Mouse (Mus musculus): Measurements from ENCODE around the gene Sh2d4b. TPM values are rescaled to one million over a fixed set of nuclear protein-coding genes. Genes with fewer than 3 reads are reported as not detected.

Gene Sh2d4b
- total RNA-seq, 2 experiments from 2014 or later, result 0.31 to 0.41 TPM

DNA sequence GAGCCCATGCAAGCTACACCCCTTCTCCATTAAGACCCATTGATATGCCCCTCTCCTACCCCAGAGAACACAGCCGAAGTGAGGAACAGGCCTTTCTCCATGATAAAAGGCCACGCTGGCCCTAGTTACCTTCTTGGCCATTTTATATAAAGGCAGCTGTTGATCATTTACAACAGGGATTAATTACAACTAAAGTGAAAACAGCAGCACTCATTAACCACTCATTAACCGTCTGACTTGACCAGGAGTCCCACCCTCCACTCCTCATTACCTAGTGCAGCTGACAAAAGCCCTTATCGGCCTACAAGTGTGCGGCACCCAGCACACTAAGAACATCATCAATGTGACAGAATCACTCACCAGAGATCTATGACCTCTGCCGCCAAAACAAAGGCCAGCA is 20.6 kb upstream of the Sh2d4b start:
- intact Hi-C loops (cut with DNase I; ENCODE audit: low total_unique reads), result no loop called here
- DNase-seq, result no peak

DNA sequence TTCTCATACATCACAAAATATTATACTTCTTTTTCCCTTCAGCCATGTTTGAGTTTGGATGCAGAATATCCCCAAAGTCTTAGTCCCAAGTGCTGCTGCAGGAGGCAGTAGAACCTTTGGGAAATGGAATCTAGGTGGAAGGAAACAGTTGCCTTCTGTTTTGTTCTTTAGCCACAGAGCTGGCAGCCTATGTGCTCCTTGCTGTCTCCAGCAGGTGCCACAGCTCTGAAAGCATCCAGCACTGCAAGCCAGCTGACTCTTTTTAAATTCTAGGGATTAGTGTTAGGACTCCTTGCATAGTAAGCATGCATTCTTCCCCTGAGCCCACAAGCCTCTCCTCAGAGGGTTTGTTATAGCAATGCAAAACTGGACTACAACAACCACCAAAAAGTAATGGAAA is 18.5 kb upstream of the Sh2d4b start:
- intact Hi-C loops (cut with DNase I; ENCODE audit: low total_unique reads), result no loop called here
- DNase-seq, result no peak

DNA sequence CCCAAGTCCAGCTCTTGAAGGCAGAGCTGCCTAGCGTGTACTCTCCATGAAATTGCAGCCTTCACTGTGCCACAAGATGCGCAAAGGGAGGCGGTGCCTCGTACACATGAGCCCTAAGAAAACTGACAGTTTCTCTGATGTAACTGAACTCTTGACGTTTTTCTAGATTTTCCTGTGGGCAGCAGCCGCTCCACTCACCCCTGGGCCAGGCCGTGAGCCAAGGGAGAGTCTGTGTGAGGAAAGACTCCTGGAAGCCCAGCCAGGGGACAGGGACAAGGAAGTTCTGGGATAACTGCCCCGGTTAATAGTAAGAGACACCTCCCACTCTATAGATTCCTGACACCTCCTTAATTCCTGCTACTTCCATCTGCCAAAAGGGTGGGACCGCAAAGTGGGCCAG is 15.7 kb upstream of the Sh2d4b start:
- no peak for DNase-seq
- intact Hi-C loops (cut with DNase I; ENCODE audit: low total_unique reads), result no loop called here

DNA sequence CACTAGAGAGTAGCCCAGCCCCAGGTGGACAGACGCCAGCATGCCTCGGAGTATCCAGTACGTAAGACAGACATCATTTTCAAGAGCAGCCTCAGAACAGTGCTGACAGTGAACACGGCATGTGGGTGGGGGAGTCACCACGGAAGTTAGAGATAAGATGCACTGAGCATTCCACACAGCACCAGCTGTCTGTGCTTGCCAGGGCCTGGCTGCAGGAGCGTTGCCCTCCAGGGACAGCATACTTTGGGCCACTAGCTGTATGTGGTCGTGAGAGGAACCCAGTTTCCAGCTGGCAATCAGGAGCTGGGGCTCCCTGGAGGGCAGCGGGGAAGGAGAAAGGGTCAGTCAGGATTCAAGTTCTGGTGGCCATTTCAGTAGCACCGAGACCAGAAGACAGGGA is 13.7 kb upstream of the Sh2d4b start:
- DNase-seq, result no peak
- intact Hi-C loops (cut with DNase I; ENCODE audit: low total_unique reads), result no loop called here

DNA sequence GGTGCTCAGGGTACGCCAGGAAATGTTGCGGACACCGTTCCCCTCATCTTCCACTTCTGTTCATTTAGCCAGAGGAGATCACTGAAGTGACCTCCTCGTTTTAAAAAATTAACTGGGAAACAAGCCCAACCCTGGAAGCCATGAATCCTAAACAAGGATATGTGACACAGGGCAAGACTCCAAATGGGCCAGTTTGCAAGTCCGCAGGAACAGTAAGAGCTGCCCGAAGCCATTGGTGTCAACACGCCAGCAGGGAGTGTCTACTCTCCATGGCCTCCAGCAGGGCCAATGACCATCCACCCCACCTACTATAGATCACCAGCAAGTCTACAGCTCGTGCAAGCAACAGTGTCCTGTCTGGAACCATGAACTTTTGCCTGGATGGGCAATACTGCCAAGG is 12.7 kb upstream of the Sh2d4b start:
- no peak for DNase-seq
- intact Hi-C loops (cut with DNase I; ENCODE audit: low total_unique reads), result no loop called here

DNA sequence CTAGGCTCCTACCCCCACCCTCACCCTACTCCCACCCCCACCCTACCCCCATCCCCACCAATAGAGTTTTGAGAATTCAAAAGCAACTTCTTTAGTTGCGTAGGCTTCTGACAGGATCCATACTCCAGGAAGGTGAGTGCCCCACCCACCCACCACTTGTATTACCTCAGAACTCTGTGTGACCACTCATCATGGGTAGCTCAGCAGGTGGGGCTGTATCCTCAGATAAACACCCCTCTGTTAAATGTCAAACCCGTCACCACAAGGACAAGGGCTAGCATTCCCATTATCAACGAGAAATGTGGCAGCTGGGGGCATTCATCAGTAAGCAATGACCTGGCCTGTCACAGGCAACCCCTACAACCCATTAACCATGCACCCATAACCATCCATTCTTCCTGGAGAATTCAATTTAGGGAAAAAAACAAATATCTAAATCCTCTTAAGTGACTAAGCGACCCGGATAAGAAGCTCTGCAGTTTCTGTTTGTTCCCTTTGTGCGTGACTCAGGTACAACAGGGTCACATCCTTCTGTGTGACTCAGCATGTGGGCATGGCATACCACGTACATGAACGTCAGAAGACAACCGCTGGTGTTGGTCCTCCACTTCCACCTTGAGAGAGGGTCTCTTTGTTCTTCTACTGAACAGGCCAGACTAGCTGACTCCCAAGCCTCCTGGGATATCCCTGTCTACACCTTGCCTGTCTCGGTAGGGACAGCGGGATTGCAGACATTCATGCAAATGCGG is 9.4 kb upstream of the Sh2d4b start:
- intact Hi-C loops (cut with DNase I; ENCODE audit: low total_unique reads), result no loop called here
- DNase-seq, result no peak

DNA sequence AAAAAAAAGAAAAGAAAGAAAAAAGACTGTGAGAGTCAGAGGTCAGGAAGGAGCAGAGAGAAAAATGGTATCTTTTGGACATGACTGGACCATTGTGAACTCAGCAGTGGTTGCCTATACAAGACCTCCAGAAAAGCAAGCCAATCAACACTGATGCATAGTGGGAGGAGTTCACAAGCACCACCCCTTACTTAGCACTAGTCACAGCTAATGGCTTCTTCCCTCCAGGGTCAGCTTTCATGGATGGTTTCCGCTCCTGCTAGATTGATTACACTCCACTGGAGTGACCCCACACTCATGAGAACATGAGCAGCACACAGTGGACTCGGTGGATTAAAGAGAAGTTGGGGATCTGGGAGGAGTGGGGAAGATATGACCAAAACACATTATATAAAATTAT is 7.2 kb upstream of the Sh2d4b start:
- DNase-seq, result no peak

DNA sequence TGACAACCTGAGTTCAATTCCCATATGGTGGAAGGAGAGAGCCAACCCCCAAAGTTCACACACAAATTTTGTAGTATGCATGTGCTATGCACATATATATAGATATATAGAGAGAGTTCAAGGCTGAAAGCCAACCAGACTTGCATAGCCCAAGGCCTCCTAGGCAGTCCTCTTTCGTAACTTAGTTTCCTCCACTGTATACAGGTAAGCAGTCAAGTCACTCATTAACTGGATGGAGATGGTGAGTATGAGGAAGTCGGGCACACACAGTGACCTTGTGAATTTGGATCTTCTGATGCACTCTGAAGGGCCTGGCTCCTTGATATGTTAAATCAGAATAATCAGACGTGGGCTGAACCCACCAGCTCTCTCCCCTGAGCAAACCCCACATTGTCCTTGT is 4.8 kb upstream of the Sh2d4b start:
- DNase-seq, result no peak
- intact Hi-C loops (cut with DNase I; ENCODE audit: low total_unique reads), result no loop called here

More for the DNA sequence above, 7.2 kb upstream of the Sh2d4b start:
- intact Hi-C loops (cut with DNase I; ENCODE audit: low total_unique reads), result no loop called here

DNA sequence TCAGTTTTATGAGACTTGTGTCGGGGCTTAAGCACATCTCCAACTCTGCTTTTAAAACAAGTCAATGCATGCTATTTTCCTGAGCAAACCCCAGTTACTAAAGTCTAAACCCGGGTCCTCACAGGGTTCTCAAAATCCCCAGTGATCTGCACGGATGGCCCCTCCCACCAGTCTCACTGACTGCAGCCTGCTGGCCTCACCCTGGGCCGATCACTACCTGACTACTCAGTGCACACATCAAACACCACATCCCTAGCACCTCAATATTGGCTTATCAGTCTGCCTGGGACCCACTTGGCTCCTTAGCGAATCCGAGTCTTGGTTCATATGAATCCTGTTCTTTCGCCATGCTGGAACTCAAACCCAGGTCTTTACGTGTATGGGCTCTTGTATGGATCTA is 2.6 kb upstream of the Sh2d4b start:
- intact Hi-C loops (cut with DNase I; ENCODE audit: low total_unique reads), result no loop called here
- no peak for DNase-seq

DNA sequence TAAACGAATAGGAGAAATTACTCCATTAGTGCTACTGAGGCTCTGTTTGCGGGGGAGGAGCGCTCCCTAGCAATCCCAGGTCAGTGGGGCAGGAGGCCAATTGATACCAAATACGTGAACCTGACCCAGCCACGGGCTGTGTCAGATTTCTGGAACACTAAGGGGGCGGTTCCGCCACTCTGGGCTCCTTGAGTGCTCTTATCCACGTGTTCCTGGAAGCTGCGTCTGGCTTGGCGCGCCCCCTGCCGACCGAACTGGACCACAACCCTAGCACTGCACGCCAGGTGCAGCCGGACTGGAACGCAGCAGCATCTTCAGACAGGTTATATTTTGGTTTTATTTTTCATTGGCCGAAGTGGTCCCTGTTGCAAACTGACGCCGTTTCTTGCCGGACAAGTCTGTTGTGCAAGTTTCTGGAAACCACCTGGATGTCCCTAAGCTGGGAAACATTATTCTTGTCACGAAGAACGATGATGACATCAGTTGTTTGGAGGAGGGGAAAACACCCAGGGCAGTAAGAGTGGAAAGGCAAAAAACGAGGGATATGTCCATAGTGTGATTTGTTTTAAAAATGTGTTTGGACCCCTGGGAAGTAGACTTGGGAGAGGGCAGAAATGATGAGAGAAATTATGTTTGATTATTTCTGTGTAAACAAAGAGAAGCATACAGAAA is 1.6 kb upstream of the Sh2d4b start:
- peak; percentile 81 for DNase-seq
- intact Hi-C loops (cut with DNase I; ENCODE audit: low total_unique reads), result no loop called here

DNA sequence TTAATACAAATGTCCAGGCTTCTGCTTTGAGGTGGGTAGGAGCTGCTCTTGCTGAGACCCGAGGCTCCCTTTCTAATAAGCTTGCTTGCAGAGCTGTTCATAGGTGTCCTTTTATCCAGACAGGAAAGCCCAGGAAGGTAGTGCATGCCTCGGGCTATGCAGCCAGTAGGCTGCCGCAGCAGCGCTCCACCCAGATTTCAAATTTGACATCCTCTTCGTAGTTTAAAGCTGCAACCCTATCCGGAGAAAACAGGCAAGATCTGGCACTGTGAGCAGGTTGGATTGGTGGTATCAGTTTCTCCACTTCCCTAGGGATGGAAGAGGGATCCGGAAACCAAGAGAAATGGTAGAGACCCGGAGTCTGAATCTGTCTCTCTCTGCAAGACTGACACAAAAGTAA is 818 bp upstream of the Sh2d4b start:
- no peak for DNase-seq
- intact Hi-C loops (cut with DNase I; ENCODE audit: low total_unique reads), result no loop called here

DNA sequence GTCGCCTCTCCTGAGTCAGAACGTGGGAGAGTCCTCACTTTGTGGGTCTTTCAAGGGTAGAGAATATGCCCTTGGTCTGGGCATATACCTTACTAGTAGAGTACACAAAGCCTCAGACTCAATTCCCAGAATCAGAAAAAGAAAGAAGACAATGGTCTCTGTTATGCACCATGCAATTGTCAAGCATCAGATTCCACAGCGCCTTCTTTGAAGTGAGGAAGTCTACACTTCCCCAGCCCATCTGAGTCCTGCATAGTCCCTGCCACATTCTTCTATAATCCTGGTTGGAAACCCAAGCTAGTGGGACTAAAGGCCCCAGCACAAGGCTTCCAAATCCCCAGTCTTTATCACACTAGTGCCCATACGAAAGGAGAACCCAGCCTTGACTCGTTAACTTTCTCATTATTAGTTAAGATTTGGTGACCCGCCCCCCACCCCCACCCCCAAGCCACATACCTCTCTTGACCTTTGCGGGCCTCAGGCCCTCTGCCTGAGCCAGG is 690 bp downstream of the Sh2d4b start:
- no peak for DNase-seq
- intact Hi-C loops (cut with DNase I; ENCODE audit: low total_unique reads), result no loop called here

DNA sequence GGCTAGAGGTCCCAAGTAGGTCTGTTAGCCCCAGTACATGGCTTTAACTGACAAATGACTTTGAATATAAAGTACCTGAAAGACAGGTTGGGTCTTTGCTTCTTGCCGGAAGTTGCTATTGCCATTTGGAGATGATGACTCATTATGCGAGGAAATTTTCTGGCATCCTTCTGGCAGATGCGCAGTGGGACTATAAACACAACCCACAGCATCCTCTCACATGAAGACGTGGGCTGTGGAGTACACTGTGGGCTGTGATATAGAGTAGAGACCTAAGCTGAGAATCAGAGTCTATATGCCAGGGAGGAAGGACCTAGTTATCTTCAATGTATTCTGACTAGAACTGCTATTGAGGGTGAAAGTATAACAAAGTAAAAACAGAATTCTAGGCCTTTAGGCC is 1.6 kb downstream of the Sh2d4b start:
- intact Hi-C loops (cut with DNase I; ENCODE audit: low total_unique reads), result no loop called here
- no peak for DNase-seq

DNA sequence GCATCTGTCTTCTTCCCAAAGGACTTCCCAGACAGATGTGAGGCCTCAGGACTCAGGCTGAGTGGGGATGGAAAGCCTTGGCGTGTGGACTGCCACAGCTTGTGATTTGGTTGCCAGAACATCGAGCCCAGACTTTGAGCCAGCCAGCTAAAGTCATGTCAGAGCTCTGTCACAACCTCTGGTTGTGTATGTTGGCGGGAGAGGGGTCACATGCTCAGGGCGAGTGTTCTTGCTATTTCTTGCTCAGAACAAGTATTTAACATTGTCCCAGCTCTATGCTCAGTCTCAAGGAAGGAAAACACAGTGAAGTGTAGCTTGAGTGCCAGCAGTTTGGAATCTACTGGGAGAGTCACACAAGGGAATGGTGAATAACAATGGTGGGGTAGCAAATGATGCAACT is 3.4 kb downstream of the Sh2d4b start:
- peak; percentile 52 for DNase-seq
- intact Hi-C loops (cut with DNase I; ENCODE audit: low total_unique reads), result no loop called here

DNA sequence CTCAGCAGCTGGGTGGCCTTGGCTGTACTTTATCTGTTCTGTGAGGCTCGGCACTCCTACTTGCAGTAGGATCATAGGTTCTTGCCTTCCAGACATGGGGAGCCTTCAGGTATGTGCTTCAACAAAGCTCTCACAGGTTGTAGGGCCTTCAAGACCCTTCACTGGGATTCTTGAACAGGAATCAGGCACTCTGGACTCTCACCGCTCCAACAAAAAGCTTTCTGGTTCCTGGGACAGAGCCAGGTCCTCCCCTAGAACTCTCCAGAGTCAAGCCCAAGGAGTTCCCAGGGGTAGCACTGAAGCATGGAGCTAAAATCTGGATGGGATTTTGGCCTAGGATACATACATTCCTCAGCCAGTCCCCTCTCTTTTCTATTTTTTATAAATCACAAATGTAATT is 3.9 kb downstream of the Sh2d4b start:
- no peak for DNase-seq
- intact Hi-C loops (cut with DNase I; ENCODE audit: low total_unique reads), result no loop called here

DNA sequence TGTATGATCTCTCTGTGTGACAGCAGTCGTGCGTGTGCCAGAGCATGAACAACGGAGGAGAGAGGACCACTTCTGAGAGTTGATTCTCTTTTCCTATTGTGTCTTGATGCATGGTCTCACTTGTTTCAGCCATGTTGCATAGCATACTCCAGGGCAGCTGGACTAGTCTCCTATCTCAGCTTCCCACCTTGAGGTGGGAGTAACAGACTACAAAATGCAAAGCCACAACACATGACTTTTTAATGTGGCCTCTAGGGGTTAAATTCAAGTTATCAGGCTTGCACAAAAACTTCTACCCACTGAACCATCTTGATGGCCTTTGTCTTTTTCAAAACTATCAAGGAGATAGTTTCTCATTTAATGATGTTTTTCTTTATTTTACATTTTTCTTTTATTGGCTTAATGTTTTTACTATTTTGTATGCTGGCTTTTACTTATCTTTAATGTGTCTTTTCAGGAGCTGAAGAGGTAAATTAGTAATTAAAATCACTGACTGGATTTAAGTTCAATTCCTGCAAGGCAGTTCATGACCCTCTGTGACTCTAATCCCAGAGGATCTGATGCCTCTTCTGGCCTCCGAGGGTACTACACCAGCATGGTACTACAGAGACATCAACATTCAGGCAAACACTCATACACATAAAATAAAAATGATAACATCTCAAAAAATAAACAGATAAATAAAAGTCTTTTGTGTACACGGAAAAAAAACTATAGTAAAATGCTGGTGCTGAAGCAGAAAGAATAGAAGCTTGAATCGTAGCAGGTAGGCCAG is 6.5 kb downstream of the Sh2d4b start:
- intact Hi-C loops (cut with DNase I; ENCODE audit: low total_unique reads), result no loop called here
- no peak for DNase-seq

DNA sequence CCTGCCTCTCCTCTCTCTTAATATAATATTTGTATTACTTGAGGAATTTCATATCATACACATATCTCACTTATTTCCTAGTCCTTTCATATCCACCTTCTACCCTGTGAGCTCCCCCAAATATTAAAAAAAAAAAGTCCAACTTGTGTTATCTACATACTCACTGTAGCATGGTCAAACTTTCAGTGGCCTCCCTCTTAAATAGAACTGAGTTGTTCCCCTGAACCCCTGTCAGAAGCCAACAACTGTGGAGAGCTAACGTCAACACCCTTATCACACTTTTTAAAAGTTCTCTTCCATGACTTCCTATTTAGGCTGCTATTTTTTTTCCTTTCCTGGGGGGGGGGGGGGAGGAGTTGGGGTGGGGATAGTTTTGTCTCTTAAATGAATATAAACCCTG is 7.3 kb downstream of the Sh2d4b start:
- DNase-seq, result no peak
- intact Hi-C loops (cut with DNase I; ENCODE audit: low total_unique reads), result no loop called here

DNA sequence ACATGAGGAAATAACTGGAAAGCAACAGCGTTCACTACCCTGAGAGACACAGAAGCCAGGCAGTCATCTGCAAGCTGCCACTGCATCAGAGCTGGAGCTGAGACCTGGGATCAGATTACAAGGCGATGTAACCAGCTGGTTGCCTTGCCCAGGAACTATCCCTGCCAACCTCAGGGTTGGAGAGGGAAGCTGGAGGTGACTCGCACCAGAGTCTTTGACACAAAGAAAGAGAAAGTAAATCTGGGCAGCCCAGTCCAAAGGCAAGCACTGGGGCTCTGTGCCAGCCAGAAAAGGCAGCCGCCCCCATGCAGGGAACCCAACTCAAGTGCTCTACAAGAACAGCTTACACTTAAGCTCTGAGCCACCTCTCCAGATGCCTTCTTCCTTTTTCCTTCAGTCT is 7.8 kb downstream of the Sh2d4b start:
- intact Hi-C loops (cut with DNase I; ENCODE audit: low total_unique reads), result no loop called here
- peak; percentile 38 for DNase-seq

DNA sequence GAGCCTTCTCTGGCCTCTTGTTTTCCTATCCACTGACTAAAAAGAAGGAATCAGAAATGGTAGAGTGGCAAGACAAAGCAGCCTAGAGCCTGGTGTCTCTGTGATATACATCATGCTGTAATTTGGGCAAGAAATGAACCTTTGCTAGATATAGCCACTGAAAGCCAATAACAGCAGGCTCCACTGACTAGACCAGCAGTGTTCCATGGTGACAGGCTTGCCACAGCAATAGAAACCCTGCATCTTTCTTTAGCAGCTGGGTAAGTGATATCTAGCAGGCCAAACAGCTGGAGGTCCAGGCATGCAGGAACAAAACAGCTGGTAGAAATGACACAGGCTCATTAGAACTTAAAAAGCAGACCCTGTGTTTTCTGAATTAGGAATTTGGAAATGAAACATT is 18.5 kb downstream of the Sh2d4b start:
- no peak for DNase-seq
- intact Hi-C loops (cut with DNase I; ENCODE audit: low total_unique reads), result no loop called here

DNA sequence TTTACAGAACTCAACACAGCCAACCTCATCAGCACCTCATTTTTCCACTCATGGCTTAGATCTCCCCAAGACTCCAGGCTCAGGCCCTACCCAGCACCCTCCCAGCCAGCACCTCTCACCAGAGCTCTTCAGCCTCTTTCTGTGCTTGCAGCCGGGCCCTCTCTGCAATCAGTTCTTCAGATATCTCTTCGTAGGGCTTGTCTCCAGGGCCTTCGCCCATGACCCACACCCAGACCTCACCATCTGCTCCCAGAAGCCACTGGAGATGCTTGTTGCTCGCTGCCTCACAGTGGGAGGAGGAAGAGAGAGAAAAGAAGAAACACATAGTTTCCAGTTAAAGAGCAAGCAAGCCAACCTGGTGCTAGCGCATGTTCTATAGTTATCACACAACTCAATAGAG is 19.1 kb downstream of the Sh2d4b start:
- intact Hi-C loops (cut with DNase I; ENCODE audit: low total_unique reads), result no loop called here
- DNase-seq, result no peak

DNA sequence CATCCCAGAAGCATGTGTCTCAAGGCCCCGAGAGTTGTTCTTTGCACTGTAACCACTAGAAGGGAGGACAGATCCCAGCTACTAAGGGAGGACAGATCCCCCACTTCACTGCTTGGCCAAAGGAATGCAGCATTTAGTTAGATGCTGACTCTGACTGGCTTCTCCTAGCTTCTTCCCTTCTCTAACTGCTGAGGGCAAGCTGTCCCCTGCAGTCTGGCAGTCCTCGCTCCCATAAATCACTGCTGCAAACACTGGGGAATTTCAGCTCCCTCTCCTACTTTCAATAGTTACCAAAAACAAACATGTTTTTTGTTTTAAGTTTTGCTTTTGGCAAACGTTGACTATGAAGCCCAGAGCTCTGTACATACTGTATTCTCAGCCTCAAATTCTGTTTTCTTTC is 22.5 kb downstream of the Sh2d4b start:
- no peak for DNase-seq
- intact Hi-C loops (cut with DNase I; ENCODE audit: low total_unique reads), result no loop called here

Data from gastrocnemius, postnatal 14 days (tissue).